Mouse (Mus musculus) gastrocnemius, postnatal 25 days (tissue): ENCODE data around the gene Cd7. TPM values are rescaled to one million over a fixed set of nuclear protein-coding genes. Genes with fewer than 3 reads are reported as not detected.
"Not testable (repeated sequence)": the region's sequence is repeated elsewhere in the genome, so short reads cannot be mapped to it uniquely, and the experiment has no call there.

Source experiments
- DNase-seq: peaks from one replicate; pipeline ENCODE4 v3.0.0; 2022
- total RNA-seq, 2 experiments: library from RNA; stranded (reverse); gene quantifications; 1 replicate in 1 of 2; 2 replicates in 1 of 2; pipeline ENCODE4 v1.2.3; 2021

The Cd7 gene
- total RNA-seq, 2 experiments from 2014 or later = not detected

DNA sequence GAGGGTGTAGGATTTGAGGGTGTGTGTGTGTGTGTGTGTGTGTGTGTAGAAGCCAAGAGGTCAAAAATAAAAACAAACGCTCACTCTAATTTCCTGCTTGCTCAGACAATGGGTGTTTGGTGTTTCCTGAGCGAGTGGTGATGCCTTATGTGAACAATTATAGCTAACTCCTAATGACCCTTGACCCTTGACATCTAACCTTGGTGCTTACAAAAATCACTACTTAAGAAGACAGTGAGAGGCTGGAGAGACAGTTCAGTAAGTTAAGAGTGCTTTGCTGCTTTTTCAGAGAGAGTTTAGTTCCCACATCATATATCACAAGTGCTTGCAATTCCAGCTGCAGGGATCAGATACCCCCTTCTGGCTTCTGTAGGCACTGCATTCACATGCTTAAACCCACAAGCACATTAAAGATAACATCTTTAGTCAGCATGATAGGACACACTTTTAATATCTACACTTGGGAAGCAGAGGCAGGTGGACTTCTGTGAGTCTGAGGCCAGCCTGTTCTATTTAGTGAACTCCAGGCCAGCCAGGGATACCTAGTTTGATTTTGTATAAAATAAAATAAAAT is 8.7 kb upstream of the Cd7 start:
- no peak for DNase-seq

- DNase-seq = no peak
Observed at GRCm38 (mm10) chr11:121045286-121045685, 6.1 kb upstream of the Cd7 start.

- DNase-seq = not testable (repeated sequence)
Observed at GRCm38 (mm10) chr11:121043025-121043424, 3.8 kb upstream of the Cd7 start.

DNA sequence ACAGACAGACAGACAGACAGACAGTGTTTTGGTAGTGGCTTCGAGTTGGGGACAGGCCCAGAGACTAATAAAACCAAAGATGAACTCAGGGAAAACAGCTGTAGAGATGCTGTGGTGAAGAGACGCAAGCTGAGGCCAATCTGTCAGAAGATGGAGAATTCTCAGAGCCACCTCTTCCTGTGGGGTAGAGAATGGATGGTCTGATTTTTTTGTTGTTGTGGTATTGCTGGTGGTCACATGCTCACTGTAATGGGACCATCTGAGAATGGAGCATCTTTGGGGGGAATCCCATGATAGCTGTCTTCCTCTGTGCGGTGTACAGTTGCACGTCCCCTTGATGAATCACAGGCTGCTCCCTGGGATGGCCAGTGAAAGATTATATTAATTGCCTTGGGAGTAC is 3.3 kb upstream of the Cd7 start:
- DNase-seq = no peak

DNA sequence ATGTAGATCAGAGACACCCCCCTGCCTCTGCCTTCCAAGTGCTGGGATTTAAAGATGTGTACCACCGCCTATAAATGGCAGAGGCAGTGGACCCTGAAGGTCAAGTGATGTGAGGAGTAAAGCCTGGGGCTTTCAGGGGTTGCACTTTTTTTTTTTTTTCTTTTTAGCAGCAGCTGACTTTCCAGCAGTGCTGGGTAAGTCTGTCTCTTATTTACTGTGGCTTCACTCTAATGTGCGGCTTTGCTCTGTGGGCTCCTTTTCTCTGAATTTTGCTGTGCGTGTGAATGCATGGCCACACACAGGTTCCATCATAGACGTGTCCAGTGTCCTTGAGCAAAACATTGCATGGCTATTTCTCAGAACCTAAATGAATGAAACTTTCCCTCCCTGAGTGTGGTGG is 2.4 kb upstream of the Cd7 start:
- DNase-seq = no peak

DNA sequence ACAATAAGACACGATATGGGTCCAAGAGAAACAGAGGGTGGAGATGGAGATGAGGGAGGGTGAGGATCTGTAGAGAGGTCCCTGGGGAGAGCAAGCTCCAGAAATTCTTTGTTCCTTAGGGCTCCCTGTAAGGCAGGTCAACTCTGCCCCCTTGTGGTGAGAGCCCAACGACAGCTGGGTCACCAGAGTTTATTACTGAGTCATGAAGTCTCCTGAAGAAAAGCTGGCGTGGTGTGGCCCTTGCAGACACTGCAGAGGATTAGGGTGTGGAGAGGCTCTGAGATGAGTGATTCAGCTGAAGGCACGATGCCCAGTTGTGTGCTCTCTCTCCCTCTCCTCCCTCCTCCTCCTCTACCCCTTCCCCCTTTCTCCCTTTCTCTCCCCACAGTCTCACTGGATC is 2.0 kb upstream of the Cd7 start:
- peak; percentile 73 for DNase-seq

GRCm38 (mm10) chr11:121038366-121039240 is 615 bp downstream of the Cd7 start:
- no peak for DNase-seq

- no peak for DNase-seq
Observed at GRCm38 (mm10) chr11:121033118-121033517, 6.1 kb downstream of the Cd7 start.

GRCm38 (mm10) chr11:121027259-121027658 is 12.0 kb downstream of the Cd7 start:
- no peak for DNase-seq

- DNase-seq = no peak
Observed at GRCm38 (mm10) chr11:121024163-121024562, 15.1 kb downstream of the Cd7 start.

DNA sequence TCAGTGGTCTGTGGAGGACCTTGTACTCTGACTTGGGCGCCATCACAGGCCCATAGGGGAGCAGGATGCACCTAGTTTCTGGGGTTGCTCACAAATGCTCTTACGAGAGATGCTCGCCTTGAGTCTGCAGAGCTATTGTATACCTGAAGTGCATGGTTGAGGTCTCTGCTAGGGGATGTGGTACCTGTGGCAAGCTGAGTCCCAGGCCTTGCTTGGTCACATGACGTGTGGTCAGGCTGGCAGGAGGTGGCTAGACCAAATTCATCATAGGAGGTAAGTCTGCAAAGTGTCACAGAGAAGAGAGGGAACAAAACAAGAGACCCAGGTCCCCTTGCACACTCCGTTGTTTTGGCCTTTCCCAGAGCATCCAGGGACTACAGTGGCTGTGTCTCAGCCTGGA is 19.7 kb downstream of the Cd7 start:
- no peak for DNase-seq

DNA sequence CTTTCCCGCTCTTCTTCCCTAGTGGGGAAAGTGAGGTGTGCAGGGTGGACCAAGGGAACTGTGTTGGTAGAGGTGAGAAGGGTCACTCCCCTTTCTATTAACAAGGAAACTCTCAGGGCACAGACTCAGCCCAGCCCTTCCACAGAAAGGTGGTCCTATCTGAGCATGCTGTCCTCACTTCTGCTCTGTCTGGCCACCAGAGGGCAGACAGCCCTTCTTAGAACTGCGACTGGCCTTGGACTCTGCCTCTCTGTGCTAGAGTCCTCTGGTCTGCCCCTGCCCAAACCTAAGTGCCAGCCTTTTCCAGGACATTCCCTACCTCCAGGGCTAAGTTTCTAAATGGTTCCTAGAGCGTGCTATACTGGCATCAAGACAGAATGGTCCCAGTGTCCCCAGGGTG is 21.5 kb downstream of the Cd7 start:
- peak; percentile 46 for DNase-seq

DNA sequence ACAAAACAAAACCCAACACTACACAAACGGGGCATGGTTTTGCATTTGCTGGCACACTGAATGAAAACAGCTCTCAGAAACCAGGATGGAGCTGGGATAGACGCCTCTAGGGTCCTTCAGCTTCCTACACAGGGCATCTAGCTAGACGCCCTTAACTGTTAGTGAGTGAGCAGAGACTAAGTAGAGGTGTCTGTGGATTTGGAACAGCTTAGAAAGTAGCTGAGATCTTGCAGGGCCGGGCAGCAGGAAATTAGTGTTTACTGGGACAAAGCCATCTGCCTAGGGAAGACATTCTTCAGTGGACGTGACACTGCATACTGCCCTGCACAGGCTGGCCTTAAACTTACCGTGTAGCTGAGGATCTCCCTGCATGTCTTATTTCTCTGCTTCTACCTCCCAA is 23.7 kb downstream of the Cd7 start:
- DNase-seq = no peak

- DNase-seq = peak; percentile 13
Observed at GRCm38 (mm10) chr11:121014896-121015300, 24.3 kb downstream of the Cd7 start.

DNA sequence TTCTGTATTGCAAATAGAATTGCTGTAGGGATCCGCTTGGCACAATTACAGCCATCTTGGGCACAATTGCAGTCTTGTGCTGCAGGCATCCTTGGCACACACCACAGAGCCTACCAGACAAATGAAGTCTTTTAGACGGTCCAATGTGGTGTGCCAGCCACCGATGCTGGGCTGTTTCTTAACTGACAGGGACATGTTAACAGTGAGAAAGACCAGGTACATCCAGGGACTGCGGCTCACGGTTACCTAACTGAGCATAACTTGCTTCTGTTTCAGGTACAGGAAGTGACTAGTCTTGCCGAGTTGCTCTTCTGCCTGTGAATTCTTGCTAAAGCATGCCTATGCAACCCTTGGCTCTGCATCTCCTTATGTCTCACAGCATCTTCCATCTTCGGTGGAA is 25.6 kb downstream of the Cd7 start:
- DNase-seq = no peak

GRCm38 (mm10) chr11:121010044-121010755 is 29.0 kb downstream of the Cd7 start:
- no peak for DNase-seq

DNA sequence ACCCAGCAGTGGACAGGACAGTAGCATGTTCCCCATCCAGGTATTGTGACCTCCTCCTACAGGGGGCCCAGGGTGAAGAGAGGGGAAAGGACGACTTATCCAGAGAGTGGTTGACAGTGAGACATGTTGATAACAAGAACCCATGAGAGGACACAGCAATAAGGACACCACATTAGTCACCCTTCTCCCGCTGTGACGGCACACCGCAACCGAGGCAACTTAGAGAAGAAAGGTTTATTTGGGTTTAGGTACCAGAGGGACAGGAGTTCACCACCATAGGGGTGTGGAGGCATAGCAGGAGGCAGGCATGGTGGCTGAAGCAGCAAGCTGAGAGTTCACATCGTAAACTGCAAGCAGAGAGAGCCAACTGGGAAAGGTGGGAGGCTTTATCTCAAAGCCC is 33.0 kb downstream of the Cd7 start:
- no peak for DNase-seq

GRCm38 (mm10) chr11:121004281-121004680 is 34.9 kb downstream of the Cd7 start:
- DNase-seq = no peak

DNA sequence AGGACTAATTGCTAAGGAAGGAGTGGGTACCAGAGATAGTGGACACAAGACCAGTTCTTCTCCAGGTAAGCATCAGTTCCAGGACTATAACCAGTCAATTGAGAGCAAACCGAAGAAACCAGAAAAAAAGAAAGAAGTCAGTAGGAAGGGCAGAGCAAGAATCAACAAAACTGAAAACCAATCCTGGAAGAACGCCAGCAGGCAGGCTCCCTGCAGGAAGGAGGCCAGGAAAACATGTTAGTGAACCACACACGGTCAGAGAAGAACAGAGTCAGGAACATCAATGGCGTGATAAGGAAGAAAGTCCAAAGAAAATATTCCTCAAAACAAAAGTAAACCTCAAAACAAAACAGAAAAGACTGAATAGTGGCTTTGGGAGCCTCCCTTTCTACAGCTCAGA is 37.3 kb downstream of the Cd7 start:
- DNase-seq = no peak

DNA sequence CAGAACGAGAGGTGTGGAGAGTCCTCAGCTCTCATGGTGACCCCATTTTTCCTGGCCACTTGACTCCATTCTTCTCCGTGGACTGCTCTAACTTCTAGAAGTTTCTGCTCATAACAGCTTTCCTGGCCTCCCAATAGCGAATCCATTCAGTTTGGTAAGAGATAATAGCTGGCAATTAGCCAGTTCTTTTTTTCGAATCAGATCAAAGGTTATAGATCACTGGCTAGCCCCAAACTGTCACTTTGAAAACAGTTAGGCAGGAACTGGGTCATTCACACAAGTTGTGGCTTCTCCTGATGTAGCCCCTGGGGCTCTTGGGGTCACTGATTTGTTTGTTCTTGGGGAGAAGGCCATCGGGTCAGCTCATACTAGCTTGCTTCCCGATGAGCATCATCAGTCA is 44.5 kb downstream of the Cd7 start:
- no peak for DNase-seq

GRCm38 (mm10) chr11:120993586-120993985 is 45.6 kb downstream of the Cd7 start:
- DNase-seq = no peak

GRCm38 (mm10) chr11:120993080-120993479 is 46.1 kb downstream of the Cd7 start:
- no peak for DNase-seq

- DNase-seq = peak; percentile 51
Observed at GRCm38 (mm10) chr11:120991791-120992190, 47.4 kb downstream of the Cd7 start.
